Mouse (Mus musculus) granulocyte monocyte progenitor cell, adult 5-6 weeks (primary cell): ENCODE measurements around the gene Tmem37. TPM values are rescaled to one million over a fixed set of nuclear protein-coding genes. Genes with fewer than 3 reads are reported as not detected.
A peak's percentile ranks its signal among the peaks of the same experiment; 100 is the strongest.

Experiments
- ATAC-seq: replicated peaks from 2 replicates; pipeline ENCODE4 v1.8.0; 2016; ENCODE audit warnings: mild to moderate bottlenecking, moderate TSS enrichment, inconsistent platforms; ENCODE audit not compliant: poor library complexity, severe bottlenecking
- total RNA-seq, 2 experiments: library from RNA; stranded (forward) in 1 of 2; stranded (reverse) in 1 of 2; fragments of 200-712, 200-1000 nt in 1 of 2; fragments of >200 nt in 1 of 2; fragmentation: Nextera tagmentation in 1 of 2; gene quantifications; 2 replicates each; pipeline ENCODE4 v1.2.3; 2014 to 2017

Gene Tmem37
- total RNA-seq, 2 experiments from 2014 or later, result 1.3 TPM; not detected in 1

DNA sequence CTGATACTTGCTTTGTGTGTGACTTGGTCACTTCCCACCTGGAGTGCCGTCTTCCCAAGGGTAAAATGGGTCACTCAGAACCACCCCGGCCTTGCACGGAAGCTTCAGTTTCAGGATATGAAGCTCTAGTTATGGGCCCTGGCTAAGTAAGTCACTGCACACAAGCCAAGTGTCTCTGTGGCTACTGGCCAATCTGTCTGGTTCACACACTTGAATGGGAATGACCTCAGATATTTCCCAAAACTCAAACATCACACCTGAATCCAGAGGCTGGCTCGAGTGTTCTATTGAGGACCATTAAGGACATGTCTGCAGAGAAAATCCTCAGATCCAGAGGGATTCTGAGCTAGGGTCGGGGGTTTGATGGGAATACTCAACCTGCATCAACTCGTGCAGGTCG lies 11.6 kb downstream of the Tmem37 start:
- no peak for ATAC-seq

DNA sequence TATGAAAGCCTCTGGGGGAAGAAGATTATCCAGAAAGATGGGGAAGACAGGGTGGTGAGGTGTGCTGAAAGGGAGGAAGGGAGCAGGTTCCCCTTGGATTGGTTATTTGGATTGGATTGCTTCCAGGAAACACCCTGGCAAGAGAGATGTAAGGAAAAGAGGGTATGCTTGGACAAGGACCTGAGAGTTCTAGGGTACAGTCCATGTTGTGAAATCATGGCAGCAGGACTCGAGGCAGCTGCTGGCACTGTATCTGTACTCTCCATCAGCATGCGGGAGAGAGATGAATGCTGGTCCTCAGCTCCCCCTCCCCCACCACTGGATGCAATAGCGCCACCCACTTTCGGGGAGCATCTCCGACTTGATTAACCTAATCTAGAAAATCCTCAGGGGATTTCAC lies 13.2 kb downstream of the Tmem37 start:
- no peak for ATAC-seq

DNA sequence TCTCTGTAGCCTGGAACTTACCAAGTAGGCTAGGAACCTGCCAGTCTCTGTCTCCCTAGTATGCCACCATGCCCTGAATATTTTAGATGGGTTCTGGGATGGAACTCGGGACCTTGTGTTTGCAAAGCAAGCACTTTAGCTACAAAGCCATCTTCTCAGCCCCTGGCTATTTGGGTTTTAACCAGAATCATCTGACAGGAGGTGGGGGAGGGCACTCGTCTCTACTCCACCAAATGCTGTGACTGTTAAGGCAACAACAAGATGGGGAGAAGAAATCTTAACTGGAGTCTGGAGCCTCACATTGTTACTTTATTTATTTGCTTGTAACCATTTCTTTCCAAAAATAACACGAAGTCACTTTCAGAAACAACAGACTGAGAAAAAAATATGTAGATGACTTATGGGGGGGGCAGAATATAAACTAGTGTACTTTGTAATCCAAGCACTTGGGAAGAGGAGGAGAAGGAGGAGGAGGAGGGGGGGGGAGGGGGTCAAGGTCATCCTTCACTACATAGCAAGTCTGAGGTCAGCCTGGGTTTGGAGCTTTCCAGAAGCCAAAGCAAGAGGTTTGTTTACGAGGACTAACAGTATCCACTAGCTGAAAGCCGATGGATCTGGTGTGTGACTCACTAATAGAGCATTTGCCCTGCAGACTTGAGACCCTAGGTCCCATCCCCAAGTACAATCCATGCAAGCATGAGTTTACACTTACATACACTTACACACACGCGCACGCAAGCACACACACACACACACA lies 16.0 kb downstream of the Tmem37 start:
- ATAC-seq, result no peak

DNA sequence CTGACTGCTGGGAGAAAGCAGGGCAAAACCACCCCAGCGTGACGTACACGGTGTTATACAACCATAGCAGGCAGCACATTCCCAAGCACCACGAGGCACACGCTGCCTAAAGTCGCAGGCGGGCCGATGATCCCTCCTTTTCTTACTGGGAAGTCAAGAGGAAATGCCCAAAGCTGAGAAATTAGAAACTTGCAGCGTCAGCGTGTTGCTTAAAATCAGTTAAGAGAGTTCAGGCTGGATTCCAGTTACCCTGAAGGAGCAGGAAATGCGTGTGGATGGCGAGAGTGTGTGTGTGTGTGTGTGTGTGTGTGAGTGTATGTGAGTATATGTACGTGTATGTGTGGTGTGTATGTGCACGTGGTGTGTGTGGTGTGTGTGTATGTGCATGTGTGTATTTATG lies 16.8 kb downstream of the Tmem37 start:
- peak; percentile 45 for ATAC-seq

DNA sequence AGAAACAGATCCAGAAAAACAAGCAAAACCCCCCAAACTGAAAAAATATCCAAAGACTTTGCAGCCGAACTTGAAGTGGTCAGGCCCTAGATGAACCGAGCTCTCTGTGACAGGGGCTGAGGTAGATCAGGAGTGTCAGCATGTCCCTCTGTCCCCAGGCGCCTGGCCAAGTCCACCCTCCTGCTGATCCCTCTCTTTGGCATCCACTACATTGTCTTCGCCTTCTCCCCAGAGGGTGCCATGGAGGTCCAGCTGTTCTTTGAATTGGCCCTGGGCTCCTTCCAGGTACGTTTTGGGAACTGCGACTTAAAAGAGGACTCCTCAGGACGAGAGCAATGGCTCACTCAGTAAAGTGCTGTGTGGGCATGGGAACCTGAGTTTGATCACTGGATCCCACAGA lies 17.6 kb downstream of the Tmem37 start:
- ATAC-seq, result no peak

DNA sequence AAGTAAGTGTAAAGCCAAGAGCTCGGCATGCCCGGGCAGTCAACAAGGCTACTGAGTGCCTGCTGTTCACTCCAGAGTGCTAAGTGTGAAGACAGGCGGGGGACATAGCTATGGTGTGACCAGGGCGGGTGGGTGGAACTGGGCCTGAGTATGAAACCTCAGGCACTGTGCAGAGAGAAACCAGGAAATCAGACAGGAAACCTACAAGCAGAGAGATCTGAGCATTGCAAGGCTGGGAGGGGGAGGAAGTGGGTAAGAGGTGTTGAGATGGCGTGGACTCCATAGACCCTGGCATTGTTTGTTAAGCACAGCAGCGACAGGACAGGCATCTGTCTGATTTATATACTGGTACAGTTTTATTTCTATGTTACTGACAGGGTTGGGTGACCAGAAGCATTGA lies 18.4 kb downstream of the Tmem37 start:
- ATAC-seq, result peak; percentile 90

DNA sequence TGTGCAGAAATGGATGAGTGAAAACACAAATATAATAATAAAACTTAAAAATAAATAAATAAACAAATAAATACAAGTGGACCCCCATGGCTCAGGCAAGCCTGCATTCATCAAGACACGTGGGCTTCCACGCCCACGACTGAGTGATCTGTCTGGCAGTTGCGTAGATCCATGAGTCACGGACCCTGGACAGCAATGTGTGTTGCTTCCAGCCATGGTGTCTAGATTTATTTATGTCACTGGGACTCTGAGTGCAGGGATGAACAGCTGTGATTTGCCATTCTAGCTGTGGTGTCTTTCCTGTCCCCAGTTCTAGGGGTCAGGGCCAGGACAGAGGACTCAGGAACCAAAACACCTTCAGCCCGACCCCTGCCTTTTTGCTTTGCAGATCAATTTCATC lies 18.9 kb downstream of the Tmem37 start:
- no peak for ATAC-seq

DNA sequence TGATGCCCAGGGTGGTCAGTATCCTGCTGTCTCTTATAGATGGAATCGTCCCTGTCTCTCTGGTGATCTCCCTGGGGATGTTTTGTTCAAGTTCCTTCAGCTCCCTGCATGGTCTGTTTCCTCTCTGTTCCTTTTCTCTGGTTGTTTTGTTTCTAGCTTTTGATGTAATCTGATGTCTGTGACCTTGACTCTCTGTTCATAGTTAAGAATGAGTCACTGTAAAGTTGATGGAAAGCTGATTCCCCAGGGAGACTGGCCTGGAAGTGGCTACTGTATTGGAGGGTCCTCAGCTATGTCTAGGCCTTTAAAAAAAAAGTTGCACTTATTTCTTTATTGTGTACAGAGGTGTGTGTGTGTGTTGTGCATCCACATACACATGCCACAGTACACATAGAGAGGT lies 22.8 kb downstream of the Tmem37 start:
- no peak for ATAC-seq

DNA sequence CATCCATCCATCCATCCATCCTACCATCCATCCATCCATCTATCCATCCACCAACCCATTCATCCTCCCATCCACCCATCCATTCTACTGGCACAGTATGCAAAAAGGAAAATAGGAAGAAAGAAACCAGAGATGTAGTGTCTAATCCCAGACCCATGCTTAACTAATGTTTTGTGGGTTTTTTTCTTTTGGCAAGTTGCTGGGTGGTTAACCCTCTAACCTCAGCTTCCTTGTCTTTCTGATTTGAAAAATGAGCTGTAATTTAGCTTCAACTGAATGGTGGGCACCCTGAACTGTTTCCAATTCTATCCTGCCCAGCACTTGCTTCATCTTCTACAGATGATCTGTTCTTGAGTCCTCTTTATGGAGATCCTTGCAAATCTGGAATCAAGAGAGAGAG lies 26.5 kb downstream of the Tmem37 start:
- no peak for ATAC-seq

DNA sequence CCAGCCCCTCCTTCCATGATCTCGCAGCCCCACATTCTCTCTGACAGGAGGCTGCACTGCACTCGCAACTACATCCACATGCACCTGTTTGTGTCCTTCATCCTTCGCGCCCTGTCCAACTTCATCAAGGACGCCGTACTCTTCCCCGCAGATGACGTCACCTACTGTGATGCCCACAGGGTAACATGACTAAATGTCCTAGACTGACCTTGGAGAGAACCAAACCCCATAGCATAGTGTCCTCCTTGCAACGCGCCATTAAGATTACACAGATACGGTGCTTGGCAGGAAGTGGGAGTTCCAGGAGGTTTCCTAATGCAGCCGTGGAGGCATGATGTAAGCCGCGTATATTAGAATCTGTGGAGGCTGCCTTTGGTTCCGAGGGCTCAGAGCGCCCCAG lies 29.3 kb downstream of the Tmem37 start:
- ATAC-seq, result peak; percentile 93

DNA sequence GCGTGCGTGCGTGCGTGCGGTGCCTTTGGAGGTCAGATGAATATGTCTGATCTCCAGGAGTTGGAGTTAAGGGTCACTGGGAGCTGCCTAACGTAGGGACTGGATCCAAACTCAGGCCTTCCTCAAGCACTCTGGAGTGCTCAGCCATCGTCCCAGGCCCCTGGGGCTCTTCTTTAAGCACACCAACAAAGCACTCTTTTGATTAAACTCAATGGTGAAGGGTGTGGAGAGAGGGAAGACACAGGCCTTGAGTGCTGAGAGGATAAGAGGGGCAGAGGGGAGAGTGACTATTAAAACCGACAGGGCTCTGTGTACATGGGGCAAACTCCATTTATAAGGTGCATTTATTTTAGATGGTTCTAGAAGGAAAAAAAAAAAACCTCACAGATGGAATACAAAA lies 31.5 kb downstream of the Tmem37 start:
- no peak for ATAC-seq

DNA sequence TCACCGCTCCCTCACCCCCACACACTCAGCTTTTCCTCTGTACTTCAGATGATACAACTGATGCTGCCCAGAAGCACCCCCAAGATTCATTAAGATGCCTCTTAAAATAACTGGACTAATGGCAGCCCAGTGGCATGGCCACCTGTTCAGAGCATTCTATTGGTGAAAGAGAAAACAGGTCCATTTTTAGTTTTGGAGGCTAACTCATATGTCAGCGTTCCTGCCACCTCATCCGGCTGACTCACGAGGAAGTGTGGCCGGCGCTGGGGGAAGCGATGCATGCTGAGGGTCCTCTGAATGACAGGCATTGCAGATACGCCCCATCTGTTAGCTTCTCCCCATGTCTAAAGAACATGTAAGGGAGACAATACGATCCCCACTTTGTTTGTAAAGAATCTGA lies 35.3 kb downstream of the Tmem37 start:
- peak; percentile 54 for ATAC-seq

DNA sequence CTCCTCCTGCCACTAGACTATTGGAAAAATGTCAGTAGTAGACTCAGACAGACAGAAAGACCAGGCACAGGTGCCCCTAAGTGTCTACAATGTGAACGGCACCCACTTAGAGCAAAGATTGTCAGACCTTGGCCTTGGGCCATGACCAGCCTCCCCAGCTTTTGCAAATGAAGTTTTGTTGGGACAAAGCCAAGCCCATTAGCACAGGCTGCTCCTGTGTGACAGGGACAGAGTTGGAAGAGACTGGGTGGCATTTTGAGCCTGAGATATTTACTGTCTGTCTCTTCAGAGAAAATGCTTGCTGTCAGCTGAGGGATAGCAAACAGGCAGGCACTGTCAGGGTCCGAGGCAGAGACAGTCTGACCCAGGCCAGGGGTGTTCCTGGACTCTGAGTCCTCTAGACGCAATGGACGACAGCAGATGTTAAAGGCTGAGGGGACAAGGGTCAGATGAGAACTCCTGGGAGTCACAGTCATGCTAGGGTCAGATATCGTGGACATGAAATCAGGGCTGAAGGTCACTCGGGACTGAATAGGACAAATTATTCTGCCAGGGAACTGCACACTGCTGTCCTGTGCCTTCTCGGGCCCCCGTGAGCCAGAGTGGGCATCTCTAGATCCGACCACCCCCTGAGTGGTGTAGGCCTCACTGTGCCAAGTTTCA lies 36.7 kb downstream of the Tmem37 start:
- no peak for ATAC-seq

DNA sequence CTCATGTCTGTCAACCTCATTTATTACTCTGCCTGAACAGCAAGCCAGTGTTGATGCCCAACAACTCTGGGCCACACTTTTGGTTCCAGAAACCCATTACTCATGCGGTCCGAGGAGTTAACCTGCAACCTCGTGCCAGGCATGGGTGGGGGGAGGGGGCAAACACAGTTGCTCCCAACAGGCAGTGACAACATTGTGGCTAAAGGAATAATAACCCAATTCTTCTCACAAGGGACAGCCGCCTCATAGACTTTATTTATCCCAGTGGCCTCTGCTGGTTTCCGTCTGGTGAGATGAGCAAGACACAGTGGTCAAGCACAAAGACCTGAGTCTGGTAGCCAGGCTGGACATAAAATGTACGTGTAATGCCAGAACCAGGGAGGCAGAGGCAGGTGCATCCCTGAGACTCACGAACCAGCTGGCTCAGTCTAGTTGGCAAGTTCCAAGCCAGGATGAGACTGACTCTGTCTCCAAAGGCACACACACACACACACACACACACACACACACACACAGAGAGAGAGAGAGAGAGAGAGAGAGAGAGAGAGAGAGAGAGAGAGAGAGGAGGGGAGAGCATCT lies 38.3 kb downstream of the Tmem37 start:
- ATAC-seq, result no peak

DNA sequence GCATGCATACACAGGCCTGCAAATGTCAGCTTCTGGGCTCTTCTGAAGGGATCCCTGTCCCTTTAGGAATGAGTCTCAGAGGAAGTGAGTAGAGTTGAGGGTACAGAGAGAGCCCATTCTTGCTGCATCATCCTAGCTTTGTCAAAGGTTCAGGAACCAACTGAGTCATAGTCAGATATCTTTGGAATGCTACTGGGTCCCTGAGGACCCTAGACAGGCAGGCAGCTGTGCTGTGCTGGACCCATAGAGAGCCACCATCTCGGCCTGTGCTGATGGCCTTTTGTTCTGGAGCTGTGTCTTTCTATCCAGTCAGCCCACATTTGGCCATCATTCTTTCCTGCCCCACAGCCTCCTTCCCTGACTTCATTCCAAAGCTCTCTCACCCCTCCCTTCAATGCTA lies 39.1 kb downstream of the Tmem37 start:
- ATAC-seq, result no peak

DNA sequence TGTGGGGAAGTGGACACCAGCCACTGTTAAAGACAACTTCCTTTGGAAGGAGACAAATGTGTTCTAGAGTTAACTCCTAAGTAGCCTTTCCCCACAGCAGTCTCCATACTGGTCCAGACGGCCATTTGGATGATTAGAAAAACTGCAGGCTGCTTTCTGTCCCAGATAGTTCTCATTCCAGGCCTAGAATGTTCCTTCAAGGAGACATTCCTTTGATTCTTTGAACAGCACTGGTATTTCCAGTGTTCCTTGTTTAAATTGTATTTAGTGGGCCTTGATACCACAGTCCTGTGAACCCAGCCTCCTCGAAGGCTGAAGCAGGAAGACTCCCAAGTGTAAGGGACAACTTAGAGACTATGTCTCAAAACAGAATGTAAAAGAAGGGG lies 40.4 kb downstream of the Tmem37 start:
- ATAC-seq, result no peak

DNA sequence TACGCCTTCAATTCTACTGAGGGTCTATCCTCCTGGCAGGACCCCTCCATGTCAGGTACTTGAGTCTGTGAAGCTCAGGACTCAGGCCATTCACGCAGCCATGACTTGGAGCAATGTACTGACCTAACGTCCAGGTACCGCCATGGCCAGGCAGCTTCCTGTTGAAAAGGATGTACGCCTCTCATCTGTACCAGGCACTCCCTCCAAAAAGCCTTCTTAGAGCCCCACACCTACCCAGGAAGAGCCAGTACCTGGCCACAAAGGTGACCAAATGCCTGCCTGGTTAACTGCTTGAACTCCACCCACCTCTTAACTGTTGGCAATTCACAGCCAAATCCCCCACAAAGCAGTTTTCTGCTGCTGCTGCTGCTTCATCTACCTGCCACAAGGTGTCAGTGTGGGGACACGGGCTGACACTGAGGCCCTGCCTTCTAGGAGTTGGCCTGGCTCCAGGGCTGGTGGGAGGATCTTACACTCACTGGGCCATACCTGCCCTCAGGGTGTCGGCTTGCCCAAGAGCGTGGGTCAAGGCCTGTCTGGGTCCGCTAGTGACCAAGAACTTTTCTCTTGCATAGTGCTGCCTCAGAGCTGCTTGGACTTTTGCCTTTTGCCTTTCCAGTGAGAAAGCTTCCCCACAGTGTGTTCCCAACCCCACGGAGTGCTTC lies 40.9 kb downstream of the Tmem37 start:
- peak; percentile 89 for ATAC-seq

DNA sequence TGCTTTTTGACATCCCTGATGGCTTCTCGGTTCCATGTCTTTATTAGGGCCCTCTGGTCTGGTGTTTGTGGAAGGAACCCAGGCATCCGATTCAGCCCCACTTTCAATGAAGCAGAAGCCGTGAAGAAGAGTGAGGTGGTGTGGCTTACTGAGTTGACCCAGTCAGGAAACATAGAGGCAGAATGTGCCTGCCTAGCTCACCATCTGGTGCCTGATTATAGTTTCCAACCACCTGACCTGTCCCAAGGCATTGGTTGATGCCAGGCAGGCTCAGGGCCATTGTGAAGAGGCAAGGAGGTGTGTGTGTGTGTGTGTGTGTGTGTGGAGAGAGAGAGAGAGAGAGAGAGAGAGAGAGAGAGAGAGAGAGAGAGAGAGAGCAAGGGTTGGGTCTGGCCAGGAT lies 43.4 kb downstream of the Tmem37 start:
- ATAC-seq, result no peak

DNA sequence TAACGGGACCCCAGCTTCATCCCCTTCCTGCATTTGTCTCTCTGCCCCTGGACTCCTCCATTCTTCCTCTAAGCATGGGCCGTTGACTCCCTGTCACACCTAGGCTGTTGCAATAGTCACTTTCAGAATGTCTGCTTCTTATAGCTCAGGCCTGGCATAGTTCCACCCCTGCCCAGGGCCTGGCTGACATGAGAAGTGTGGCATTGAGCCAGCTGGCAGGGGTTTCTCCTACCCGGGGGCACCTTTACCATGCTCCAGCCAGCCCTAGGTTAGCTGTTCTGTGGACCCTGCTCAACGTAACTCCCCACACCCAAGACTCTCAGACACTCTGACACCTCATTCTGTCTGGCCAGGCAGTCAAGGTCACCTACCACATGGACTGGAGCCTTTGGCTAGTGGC lies 46.2 kb downstream of the Tmem37 start:
- no peak for ATAC-seq

DNA sequence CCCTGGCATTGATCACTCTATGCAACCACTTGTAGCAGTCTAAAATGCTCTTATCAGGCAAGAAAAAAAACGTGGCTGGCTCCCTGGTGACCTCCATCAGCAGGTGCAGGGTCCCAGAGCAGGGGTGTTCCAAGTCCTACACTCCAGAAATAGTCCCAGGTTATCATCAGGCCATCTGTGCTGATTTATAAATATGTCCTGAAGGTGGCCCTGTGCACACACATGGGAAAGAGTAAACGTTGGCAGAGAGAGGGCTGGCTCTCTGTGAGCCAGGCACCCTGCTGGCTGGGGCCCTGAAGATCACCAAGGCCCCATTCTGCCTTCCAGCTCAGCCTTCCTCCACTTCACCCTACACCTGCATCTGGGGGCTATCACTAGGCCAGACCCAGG lies 48.8 kb downstream of the Tmem37 start:
- ATAC-seq, result no peak

DNA sequence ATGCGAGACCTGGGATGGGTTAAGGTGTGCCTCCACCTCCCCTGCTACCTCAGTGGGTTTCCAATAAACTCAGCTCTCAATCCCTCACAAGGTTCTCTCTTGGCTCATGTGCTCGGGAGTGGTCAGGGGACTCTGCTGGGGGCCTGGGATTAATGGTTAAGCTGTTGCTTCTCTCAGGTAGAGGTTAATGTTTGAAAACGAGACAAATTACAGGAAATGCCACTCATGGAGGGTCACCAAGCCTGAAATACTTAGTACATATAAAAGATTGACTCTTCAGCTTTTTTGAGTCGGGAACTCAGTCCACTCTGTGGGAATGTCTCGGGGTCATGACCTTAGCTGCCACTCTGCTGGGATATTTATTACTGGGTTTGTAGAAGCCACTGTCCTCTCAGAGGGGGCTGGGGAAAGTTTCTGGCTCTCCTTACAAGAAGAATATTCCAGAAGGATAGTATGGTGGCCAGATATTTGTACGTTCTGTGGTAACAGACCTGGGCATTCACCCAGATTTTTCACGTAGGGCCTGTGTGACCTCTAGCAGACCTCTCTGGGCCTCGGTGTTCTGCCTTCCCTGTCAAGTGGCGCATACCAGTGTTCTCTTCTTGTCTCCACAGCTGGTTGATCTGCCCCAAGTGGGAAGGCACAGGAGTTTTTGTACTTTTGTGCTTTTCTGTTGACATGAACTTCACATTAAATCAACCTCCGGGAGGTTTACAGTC lies 49.4 kb downstream of the Tmem37 start:
- ATAC-seq, result no peak
